Mouse (Mus musculus) liver, embryonic 13.5 days (tissue): Measurements from ENCODE around the gene Sept1. TPM values are rescaled to one million over a fixed set of nuclear protein-coding genes. Genes with fewer than 3 reads are reported as not detected.
A peak's percentile ranks its signal among the peaks of the same experiment; 100 is the strongest.

ENCODE experiments used
- ATAC-seq: fragments of 200-750 bp; cut with Nextera tagmentation; 2 replicates; pipeline ENCODE4 v1.8.0; 2017; ENCODE audit warnings: low read depth, mild to moderate bottlenecking, moderate number of reproducible peaks, moderate library complexity
- DNase-seq: peaks from one replicate; pipeline ENCODE4 v3.0.0; 2022
- H3K27ac ChIP-seq: fragments of 300-500 bp; sonication (generic); 2 replicates; pipeline ENCODE4 v1.5.1; 2015; ENCODE audit warnings: moderate library complexity, mild to moderate bottlenecking, inconsistent platforms
- H3K27me3 ChIP-seq: fragments of 300-500 bp; sonication (generic); 2 replicates; pipeline ENCODE4 v1.6.1; 2015; ENCODE audit warnings: mild to moderate bottlenecking, inconsistent platforms
- H3K36me3 ChIP-seq: fragments of 300-500 bp; sonication (generic); 2 replicates; pipeline ENCODE4 v1.6.1; 2015; ENCODE audit warnings: mild to moderate bottlenecking, inconsistent platforms
- H3K4me1 ChIP-seq: fragments of 300-500 bp; sonication (generic); replicated peaks from 2 replicates; pipeline ENCODE4 v1.6.1; 2015; ENCODE audit warnings: inconsistent platforms
- H3K4me2 ChIP-seq: fragments of 300-500 bp; sonication (generic); 2 replicates; pipeline ENCODE4 v1.6.1; 2015; ENCODE audit warnings: inconsistent platforms, mild to moderate bottlenecking, moderate library complexity
- H3K4me3 ChIP-seq: fragments of 300-500 bp; sonication (generic); replicated peaks from 2 replicates; pipeline ENCODE4 v1.5.1; 2015; ENCODE audit warnings: mild to moderate bottlenecking, inconsistent platforms
- H3K9ac ChIP-seq: fragments of 300-500 bp; sonication (generic); 2 replicates; pipeline ENCODE4 v1.6.1; 2015; ENCODE audit warnings: mild to moderate bottlenecking, inconsistent platforms
- H3K9me3 ChIP-seq: fragments of 300-500 bp; sonication (generic); replicated peaks from 2 replicates; pipeline ENCODE4 v1.6.1; 2016; ENCODE audit warnings: inconsistent platforms
- WGBS: fragments of 180-500 bp; shearing (Covaris S2); methylation state at CpG from one replicate; pipeline ENCODE4 v1.1.7; 2015; ENCODE audit not compliant: insufficient replicate concordance; 5-methylcytosine and 5-hydroxymethylcytosine counted together
- polyA plus RNA-seq: library from polyadenylated mRNA; unstranded; fragments of >200 nt; fragmentation: Nextera tagmentation; extraction: Ambion mirVana; gene quantifications from 2 replicates; pipeline ENCODE4 v1.2.1, GENCODE M21; 2015

Gene Sept1
- polyA plus RNA-seq, 1 experiment from 2014 or later: 9.8 TPM

GRCm38 (mm10) chr7:127270666-127271065 is 37.7 kb upstream of the Sept1 start:
- peak overlapping the region; percentile 85 for H3K4me2 ChIP-seq
- no peaks in the 10 kb centered on the region for H3K27me3 ChIP-seq
- peaks cover 47% of the 10 kb centered on the region for H3K4me1 ChIP-seq
- no peak overlapping the region for H3K9ac ChIP-seq
- H3K9me3 ChIP-seq: no peaks in the 10 kb centered on the region
- H3K27ac ChIP-seq: no peak overlapping the region
- DNase-seq (no peak), ATAC-seq (no peak)
- H3K36me3 ChIP-seq: peaks cover 42% of the 10 kb centered on the region
- 0 out of 2 replicates have a peak overlapping the region, but pooled peaks have one; percentile 90 for H3K4me3 ChIP-seq
- WGBS: 68% methylated on average over 5 of the region's 5 CpGs

- H3K9me3 ChIP-seq: no peaks in the 10 kb centered on the region
- H3K4me1 ChIP-seq: peaks cover 45% of the 10 kb centered on the region
- DNase-seq: no peak
- H3K27me3 ChIP-seq: no peaks in the 10 kb centered on the region
- H3K4me2 ChIP-seq: 0 out of 2 replicates have a peak overlapping the region, but pooled peaks have one; percentile 85
- H3K27ac ChIP-seq: no peak overlapping the region
- WGBS: 59% methylated on average over 2 of the region's 2 CpGs
- ATAC-seq: no peak
- peaks cover 42% of the 10 kb centered on the region for H3K36me3 ChIP-seq
- H3K4me3 ChIP-seq: no peak overlapping the region
- no peak overlapping the region for H3K9ac ChIP-seq
Observed at GRCm38 (mm10) chr7:127270256-127270655, 37.3 kb upstream of the Sept1 start.

GRCm38 (mm10) chr7:127263526-127263925 is 30.6 kb upstream of the Sept1 start:
- DNase-seq: no peak
- no peak for ATAC-seq
- 0 out of 2 replicates have a peak, but pooled peaks cover 5% of the 10 kb centered on the region for H3K36me3 ChIP-seq
- no peak overlapping the region for H3K9ac ChIP-seq
- H3K9me3 ChIP-seq: no peaks in the 10 kb centered on the region
- 89% methylated on average over 3 of the region's 3 CpGs for WGBS
- H3K4me2 ChIP-seq: no peak overlapping the region
- peaks cover 44% of the 10 kb centered on the region for H3K4me1 ChIP-seq
- no peaks in the 10 kb centered on the region for H3K27me3 ChIP-seq
- no peak overlapping the region for H3K4me3 ChIP-seq
- H3K27ac ChIP-seq: no peak overlapping the region

GRCm38 (mm10) chr7:127262218-127262961 is 29.5 kb upstream of the Sept1 start:
- peak overlapping the region; percentile 14; the same call in 1 of the 2 replicates for H3K9ac ChIP-seq
- peaks cover 56% of the 10 kb centered on the region for H3K4me1 ChIP-seq
- 0 out of 2 replicates have a peak, but pooled peaks cover 4% of the 10 kb centered on the region for H3K36me3 ChIP-seq
- 0 out of 2 replicates have a peak overlapping the region, but pooled peaks have one; percentile 10 for H3K4me2 ChIP-seq
- no peak overlapping the region for H3K4me3 ChIP-seq
- H3K27me3 ChIP-seq: no peaks in the 10 kb centered on the region
- no peaks in the 10 kb centered on the region for H3K9me3 ChIP-seq
- 42% methylated on average over 10 of the region's 10 CpGs for WGBS
- DNase-seq: no peak
- peak overlapping the region; percentile 34; the same call in 1 of the 2 replicates for H3K27ac ChIP-seq
- ATAC-seq: no peak

GRCm38 (mm10) chr7:127260309-127261111 is 27.6 kb upstream of the Sept1 start, which contains the start of gene Dctpp1:
Dctpp1 (minus strand) TSS chr7:127260709.
- Histone ChIP-seq H3K9ac (peak within 1 kb of the TSS; percentile 84), H3K27me3 (no peaks in the 10 kb centered on the region), H3K27ac (peak within 1 kb of the TSS; percentile 67), H3K36me3 (peaks cover 16% of the 10 kb centered on the region), H3K4me1 (peaks cover 73% of the 10 kb centered on the region), H3K4me3 (peak within 1 kb of the TSS; percentile 80), H3K4me2 (peak within 1 kb of the TSS; percentile 94), H3K9me3 (no peaks in the 10 kb centered on the region)
- peak; percentile 94 for ATAC-seq
- WGBS: under 1% methylated on average over 50 of the region's 50 CpGs
- peak; percentile 97 for DNase-seq

GRCm38 (mm10) chr7:127259186-127259905 is 26.4 kb upstream of the Sept1 start:
- Histone ChIP-seq H3K4me2 (peak overlapping the region; percentile 94), H3K4me3 (peak overlapping the region; percentile 80), H3K4me1 (peaks cover 85% of the 10 kb centered on the region), H3K36me3 (peaks cover 16% of the 10 kb centered on the region), H3K27ac (peak overlapping the region; percentile 11; the same call in 1 of the 2 replicates), H3K9ac (peak overlapping the region; percentile 84; the same call in 1 of the 2 replicates), H3K9me3 (no peaks in the 10 kb centered on the region), H3K27me3 (no peaks in the 10 kb centered on the region)
- no peak for ATAC-seq
- DNase-seq: no peak
- 62% methylated on average over 8 of the region's 8 CpGs for WGBS

- ATAC-seq (no peak), DNase-seq (no peak)
- Histone ChIP-seq H3K27ac (peak overlapping the region; percentile 10; the same call in 1 of the 2 replicates), H3K9me3 (no peaks in the 10 kb centered on the region), H3K4me2 (no peak overlapping the region), H3K36me3 (peaks cover 17% of the 10 kb centered on the region), H3K4me3 (no peak overlapping the region), H3K27me3 (no peaks in the 10 kb centered on the region), H3K9ac (no peak overlapping the region), H3K4me1 (peaks cover 79% of the 10 kb centered on the region)
- 73% methylated on average over 5 of the region's 5 CpGs for WGBS
Observed at GRCm38 (mm10) chr7:127256518-127256917, 23.6 kb upstream of the Sept1 start.

GRCm38 (mm10) chr7:127255965-127256364 is 23.0 kb upstream of the Sept1 start:
- Histone ChIP-seq H3K27me3 (no peaks in the 10 kb centered on the region), H3K27ac (peak overlapping the region; percentile 94; the same call in 1 of the 2 replicates), H3K9ac (peak overlapping the region; percentile 82; the same call in 1 of the 2 replicates), H3K4me2 (no peak overlapping the region), H3K36me3 (peaks cover 20% of the 10 kb centered on the region), H3K4me1 (peaks cover 73% of the 10 kb centered on the region), H3K4me3 (no peak overlapping the region), H3K9me3 (no peaks in the 10 kb centered on the region)
- DNase-seq (no peak), ATAC-seq (no peak)
- 19% methylated on average over 2 of the region's 2 CpGs for WGBS

GRCm38 (mm10) chr7:127255008-127255407 is 22.1 kb upstream of the Sept1 start:
- no peaks in the 10 kb centered on the region for H3K27me3 ChIP-seq
- DNase-seq (no peak), ATAC-seq (no peak)
- peak overlapping the region; percentile 82 for H3K9ac ChIP-seq
- H3K9me3 ChIP-seq: no peaks in the 10 kb centered on the region
- H3K36me3 ChIP-seq: peaks cover 24% of the 10 kb centered on the region
- H3K27ac ChIP-seq: peak overlapping the region; percentile 94
- H3K4me3 ChIP-seq: peak overlapping the region; percentile 77
- H3K4me2 ChIP-seq: peak overlapping the region; percentile 97
- peaks cover 69% of the 10 kb centered on the region for H3K4me1 ChIP-seq
- 15% methylated on average over 4 of the region's 4 CpGs for WGBS

- WGBS: under 1% methylated on average over 136 of the region's 136 CpGs
- peaks cover 59% of the 10 kb centered on the region for H3K4me1 ChIP-seq
Observed at GRCm38 (mm10) chr7:127253821-127254769, 21.2 kb upstream of the Sept1 start.

More at GRCm38 (mm10) chr7:127253821-127254769, 21.2 kb upstream of the Sept1 start:
- peak overlapping the region; percentile 94 for H3K27ac ChIP-seq
- peaks cover 32% of the 10 kb centered on the region for H3K36me3 ChIP-seq
- peak overlapping the region; percentile 97 for H3K4me2 ChIP-seq
- peak overlapping the region; percentile 82 for H3K9ac ChIP-seq
- no peaks in the 10 kb centered on the region for H3K9me3 ChIP-seq
- ATAC-seq (peak; percentile 89), DNase-seq (peak; percentile 91)
- peak overlapping the region; percentile 77 for H3K4me3 ChIP-seq
- no peaks in the 10 kb centered on the region for H3K27me3 ChIP-seq
